Mouse (Mus musculus) kidney, embryonic 16.5 days (tissue): Measurements from ENCODE around the gene Rtp1. TPM values are rescaled to one million over a fixed set of nuclear protein-coding genes. Genes with fewer than 3 reads are reported as not detected.

Experiments
- ATAC-seq: fragments of 200-750 bp; cut with Nextera tagmentation; 2 replicates; pipeline ENCODE4 v1.8.0; 2017; ENCODE audit warnings: moderate TSS enrichment; ENCODE audit not compliant: low FRiP score, low TSS enrichment
- H3K27ac ChIP-seq: fragments of 300-500 bp; sonication (generic); 2 replicates; pipeline ENCODE4 v1.5.1; 2014; ENCODE audit warnings: low read length
- H3K27me3 ChIP-seq: fragments of 300-500 bp; sonication (generic); 2 replicates; pipeline ENCODE4 v1.6.1; 2014; ENCODE audit warnings: low read length, control low read depth, mixed read lengths; ENCODE audit not compliant: insufficient read depth
- H3K36me3 ChIP-seq: fragments of 300-500 bp; sonication (generic); 2 replicates; pipeline ENCODE4 v1.6.1; 2014; ENCODE audit warnings: low read length, control low read depth, mixed read lengths; ENCODE audit not compliant: insufficient read depth
- H3K4me1 ChIP-seq: fragments of 300-500 bp; sonication (generic); 2 replicates; pipeline ENCODE4 v1.6.1; 2014; ENCODE audit warnings: low read length, control low read depth, mixed read lengths; ENCODE audit not compliant: insufficient read depth
- H3K4me2 ChIP-seq: fragments of 300-500 bp; sonication (generic); replicated peaks from 2 replicates; pipeline ENCODE4 v1.6.1; 2014; ENCODE audit warnings: low read depth, low read length
- H3K4me3 ChIP-seq: fragments of 300-500 bp; sonication (generic); 2 replicates; pipeline ENCODE4 v1.5.1; 2014; ENCODE audit warnings: mild to moderate bottlenecking, low read length
- H3K9ac ChIP-seq: fragments of 300-500 bp; sonication (generic); replicated peaks from 2 replicates; pipeline ENCODE4 v1.6.1; 2014; ENCODE audit warnings: low read length
- H3K9me3 ChIP-seq: fragments of 300-500 bp; sonication (generic); 2 replicates; pipeline ENCODE4 v1.6.1; 2016; ENCODE audit warnings: low read length, control low read depth
- WGBS: fragments of 180-500 bp; shearing (Covaris S2); extraction: QIAGEN DNeasy Blood & Tissue Kit; methylation state at CpG from one replicate; pipeline ENCODE4 v1.1.7; 2014; 5-methylcytosine and 5-hydroxymethylcytosine counted together
- polyA plus RNA-seq: library from polyadenylated mRNA; unstranded; fragments of >200 nt; fragmentation: Nextera tagmentation; extraction: Ambion mirVana; gene quantifications from 2 replicates; pipeline ENCODE4 v1.2.1, GENCODE M21; 2015

Rtp1 gene
- polyA plus RNA-seq, 1 experiment from 2014 or later: 0.05 TPM

GRCm38 (mm10) chr16:23476598-23476997, 47.7 kb downstream of the Rtp1 start:
- Histone ChIP-seq H3K4me3 (no peak overlapping the region), H3K9ac (no peak overlapping the region), H3K9me3 (no peaks in the 10 kb centered on the region), H3K36me3 (no peaks in the 10 kb centered on the region), H3K4me1 (no peaks in the 10 kb centered on the region), H3K27ac (no peak overlapping the region), H3K4me2 (no peak overlapping the region), H3K27me3 (no peaks in the 10 kb centered on the region)
- ATAC-seq: no peak

- Histone ChIP-seq H3K4me2 (no peak overlapping the region), H3K4me3 (no peak overlapping the region), H3K9me3 (no peaks in the 10 kb centered on the region), H3K36me3 (no peaks in the 10 kb centered on the region), H3K27ac (no peak overlapping the region), H3K4me1 (no peaks in the 10 kb centered on the region), H3K9ac (no peak overlapping the region), H3K27me3 (no peaks in the 10 kb centered on the region)
- 81% methylated on average over 7 of the region's 7 CpGs for WGBS
- ATAC-seq: no peak
These were observed 51.1 kb downstream of the Rtp1 start for GRCm38 (mm10) chr16:23479872-23480603.

GRCm38 (mm10) chr16:23482218-23482617, 53.3 kb downstream of the Rtp1 start:
- WGBS: 89% methylated on average over 3 of the region's 3 CpGs
- no peak overlapping the region for H3K9ac ChIP-seq
- no peak for ATAC-seq
- H3K4me1 ChIP-seq: no peaks in the 10 kb centered on the region
- H3K4me2 ChIP-seq: no peak overlapping the region
- H3K27ac ChIP-seq: no peak overlapping the region
- H3K4me3 ChIP-seq: no peak overlapping the region
- no peaks in the 10 kb centered on the region for H3K9me3 ChIP-seq
- H3K36me3 ChIP-seq: no peaks in the 10 kb centered on the region
- H3K27me3 ChIP-seq: no peaks in the 10 kb centered on the region

GRCm38 (mm10) chr16:23482846-23483245, 53.9 kb downstream of the Rtp1 start:
- ATAC-seq: no peak
- no peaks in the 10 kb centered on the region for H3K27me3 ChIP-seq
- 93% methylated on average over 12 of the region's 12 CpGs for WGBS
- no peak overlapping the region for H3K4me3 ChIP-seq
- no peak overlapping the region for H3K9ac ChIP-seq
- no peak overlapping the region for H3K27ac ChIP-seq
- no peak overlapping the region for H3K4me2 ChIP-seq
- no peaks in the 10 kb centered on the region for H3K9me3 ChIP-seq
- H3K4me1 ChIP-seq: no peaks in the 10 kb centered on the region
- no peaks in the 10 kb centered on the region for H3K36me3 ChIP-seq

GRCm38 (mm10) chr16:23483292-23483691, 54.4 kb downstream of the Rtp1 start:
- Histone ChIP-seq H3K4me3 (no peak overlapping the region), H3K36me3 (no peaks in the 10 kb centered on the region), H3K9ac (no peak overlapping the region), H3K9me3 (no peaks in the 10 kb centered on the region), H3K27ac (no peak overlapping the region), H3K4me2 (no peak overlapping the region), H3K4me1 (no peaks in the 10 kb centered on the region), H3K27me3 (no peaks in the 10 kb centered on the region)
- WGBS: 80% methylated on average over 10 of the region's 10 CpGs
- ATAC-seq: no peak

Other genes with a start within 250 kb of the Rtp1 start
- gene St6gal1, start 204.4 kb upstream of the Rtp1 start, polyA plus RNA-seq: 25.9 and 26.0 TPM in 2 replicates
- gene Rtp4, start 91.2 kb downstream of the Rtp1 start, polyA plus RNA-seq: 6.7 and 8.4 TPM in 2 replicates
- 7.6 and 8.0 TPM in 2 replicates for gene Masp1, start 91.7 kb downstream of the Rtp1 start, polyA plus RNA-seq